Mouse (Mus musculus): ENCODE data around the gene Cyb5b.
"Not testable (repeated sequence)": the region's sequence is repeated elsewhere in the genome, so short reads cannot be mapped to it uniquely, and the experiment has no call there.

Gene Cyb5b

DNA sequence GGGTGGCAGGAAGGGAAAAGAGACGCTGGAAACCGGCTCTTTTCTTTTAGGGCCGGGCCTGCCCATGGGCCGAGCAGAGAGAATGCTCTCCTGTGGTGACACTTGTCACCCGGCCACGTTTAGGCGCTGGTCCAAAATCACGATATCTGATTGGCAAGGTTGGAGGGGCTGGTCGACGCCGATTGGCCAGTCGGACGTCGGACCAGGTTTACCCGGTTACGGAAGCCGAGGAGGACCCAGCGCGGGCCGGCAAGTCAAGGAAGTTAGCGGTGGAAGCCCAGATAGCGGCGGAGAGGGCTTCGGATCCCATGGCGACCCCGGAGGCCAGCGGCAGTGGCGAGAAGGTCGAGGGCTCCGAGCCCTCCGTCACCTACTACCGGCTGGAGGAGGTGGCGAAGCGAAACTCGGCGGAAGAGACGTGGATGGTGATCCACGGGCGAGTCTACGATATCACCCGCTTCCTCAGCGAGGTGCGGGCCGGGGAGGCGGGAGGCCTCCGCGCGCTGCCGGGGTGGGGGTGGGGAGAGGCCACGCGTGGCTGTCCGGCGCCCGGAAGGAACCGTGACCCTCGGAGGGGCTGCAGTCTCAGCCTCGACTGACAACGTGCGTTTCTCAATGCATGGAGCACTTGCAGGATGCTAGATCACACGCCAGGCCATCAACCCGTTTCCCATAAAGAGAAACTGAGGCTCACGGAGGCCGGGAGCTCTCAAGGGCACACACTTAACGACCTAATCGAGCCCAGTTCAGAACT is at the start of gene Cyb5b:
Gene Cyb5b (plus strand): TSS at position 237 of the 754 bp plus-strand sequence.
- DNase-seq (ENCODE audit: low spot score) = peak; percentile 82

DNA sequence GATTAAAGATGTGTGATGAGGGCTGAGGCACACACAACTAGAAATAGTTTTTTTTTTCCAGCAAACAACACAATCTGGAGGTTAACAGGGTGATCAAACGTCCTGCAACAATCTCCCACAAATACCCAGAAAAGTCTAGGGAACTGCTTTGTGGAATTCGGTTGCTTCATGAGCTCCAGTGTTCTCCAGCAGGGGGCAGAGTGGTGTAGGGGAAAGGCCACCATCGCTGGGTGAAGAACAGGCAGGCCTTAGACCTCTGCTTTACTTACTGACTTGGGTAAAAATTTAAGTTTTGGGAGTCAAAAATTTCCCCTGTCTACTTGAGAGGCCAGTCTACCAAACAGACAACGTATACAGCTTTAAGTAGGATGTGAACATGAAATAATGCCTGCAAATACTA is 45.9 kb upstream of the Cyb5b start:
- peak; percentile 36 for DNase-seq (ENCODE audit: low spot score)

DNA sequence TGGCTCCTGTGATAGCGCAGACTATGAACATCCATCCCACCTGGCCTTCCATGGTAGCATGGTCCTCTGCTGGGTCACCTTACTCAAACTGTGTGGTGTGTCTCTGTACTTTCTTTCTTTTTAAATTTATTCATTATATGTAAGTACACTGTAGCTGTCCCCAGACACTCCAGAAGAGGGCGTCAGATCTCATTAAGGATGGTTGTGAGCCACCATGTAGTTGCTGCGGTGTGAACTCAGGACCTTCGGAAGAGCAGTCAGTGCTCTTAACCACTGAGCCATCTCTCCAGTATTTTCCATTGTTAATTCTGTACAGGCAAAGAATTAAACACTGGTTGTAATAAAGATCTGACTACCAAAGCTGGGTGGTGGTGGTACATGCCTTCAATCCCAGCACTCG is 42.4 kb upstream of the Cyb5b start:
- not testable (repeated sequence) for DNase-seq (ENCODE audit: low spot score)

GRCm38 (mm10) chr8:107108978-107109720 is 41.3 kb upstream of the Cyb5b start:
- no peak for DNase-seq (ENCODE audit: low spot score)

DNA sequence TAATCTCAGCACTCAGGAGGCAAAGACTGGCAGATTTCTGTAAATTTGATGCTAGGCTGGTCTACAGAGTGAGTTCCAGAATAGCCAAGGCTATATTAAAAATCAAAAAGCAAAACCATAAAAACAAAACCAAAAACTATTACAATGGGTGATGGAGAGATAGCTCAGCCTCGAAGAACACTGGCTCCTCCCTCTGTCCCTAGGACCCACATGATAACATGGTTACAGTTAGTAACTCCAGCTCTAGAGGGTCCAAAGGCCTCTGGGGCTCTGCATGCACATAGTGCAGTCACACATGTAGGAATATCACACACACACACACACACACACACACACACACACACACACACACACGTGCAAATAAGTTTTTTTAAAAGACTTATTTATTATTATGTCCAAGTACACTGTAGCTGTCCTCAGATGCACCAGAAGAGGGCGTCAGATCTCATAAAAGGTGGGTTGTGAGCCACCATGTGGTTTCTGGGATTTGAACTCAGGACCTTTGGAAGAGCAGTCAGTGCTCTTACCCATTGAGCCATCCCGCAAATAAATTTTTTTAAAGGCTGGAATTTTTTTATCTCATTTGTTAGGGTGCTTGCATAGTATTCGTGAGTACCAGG is 40.5 kb upstream of the Cyb5b start:
- no peak for DNase-seq (ENCODE audit: low spot score)

GRCm38 (mm10) chr8:107110629-107111330 is 39.7 kb upstream of the Cyb5b start:
- DNase-seq (ENCODE audit: low spot score) = no peak

GRCm38 (mm10) chr8:107111340-107112105 is 38.9 kb upstream of the Cyb5b start:
- no peak for DNase-seq (ENCODE audit: low spot score)

DNA sequence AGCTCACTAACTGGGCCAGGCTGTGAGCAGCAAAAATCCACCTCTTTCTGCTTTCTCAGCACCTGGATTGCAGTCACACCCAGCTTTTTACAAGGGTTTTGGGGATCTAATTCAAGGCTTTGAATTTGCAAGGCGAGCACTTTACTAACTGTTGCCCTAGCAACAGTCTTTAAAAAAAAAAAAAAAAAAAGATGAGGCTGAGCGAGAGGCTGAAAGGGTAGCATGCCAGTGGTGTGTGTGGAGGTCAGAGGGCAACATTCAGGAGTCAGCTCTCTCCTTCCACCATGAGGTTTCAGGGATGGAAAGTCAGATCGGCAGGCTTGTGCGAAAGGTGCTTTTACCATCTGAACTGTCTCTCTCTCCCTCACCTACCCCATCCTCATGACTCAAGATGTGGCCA is 37.2 kb upstream of the Cyb5b start:
- no peak for DNase-seq (ENCODE audit: low spot score)

GRCm38 (mm10) chr8:107114150-107115007 is 36.1 kb upstream of the Cyb5b start:
- no peak for DNase-seq (ENCODE audit: low spot score)

DNA sequence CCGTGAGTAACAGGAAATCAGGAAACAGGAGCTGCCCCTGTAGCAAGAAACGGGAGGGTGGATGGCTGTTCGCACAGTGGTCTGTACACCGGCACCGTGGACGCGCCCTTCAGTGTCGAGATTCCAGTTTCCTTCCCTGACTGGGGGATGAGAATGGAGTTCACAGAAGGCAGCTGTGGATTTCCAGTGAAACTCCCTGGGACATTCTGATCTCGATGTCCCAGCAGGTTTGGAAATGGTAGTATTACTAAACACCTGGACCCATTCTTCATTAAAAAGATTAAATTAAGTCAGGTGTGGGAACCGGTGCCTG is 35.5 kb upstream of the Cyb5b start:
- no peak for DNase-seq (ENCODE audit: low spot score)

DNA sequence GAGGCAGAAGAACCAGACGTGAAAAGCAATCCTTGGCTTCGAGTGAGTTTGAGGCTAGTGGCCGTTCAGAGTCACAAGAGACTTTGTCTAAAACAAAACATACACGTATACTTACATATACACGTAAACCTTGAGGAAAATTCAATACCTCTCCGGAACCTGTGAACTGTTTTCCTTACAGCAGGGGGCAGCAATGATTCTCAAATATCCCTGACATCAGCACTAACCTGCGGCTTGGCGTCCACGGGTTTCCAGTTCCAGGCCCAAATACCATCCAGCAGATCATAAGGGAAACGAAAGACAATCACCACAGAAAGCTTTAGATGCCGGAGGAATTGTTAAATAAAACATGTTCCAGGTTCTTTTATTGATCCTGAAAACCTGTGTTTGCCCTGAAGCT is 34.4 kb upstream of the Cyb5b start:
- peak; percentile 84 for DNase-seq (ENCODE audit: low spot score)

- no peak for DNase-seq (ENCODE audit: low spot score)
Observed at GRCm38 (mm10) chr8:107117019-107117418, 33.4 kb upstream of the Cyb5b start.

- no peak for DNase-seq (ENCODE audit: low spot score)
Observed at GRCm38 (mm10) chr8:107118803-107119233, 31.6 kb upstream of the Cyb5b start.

DNA sequence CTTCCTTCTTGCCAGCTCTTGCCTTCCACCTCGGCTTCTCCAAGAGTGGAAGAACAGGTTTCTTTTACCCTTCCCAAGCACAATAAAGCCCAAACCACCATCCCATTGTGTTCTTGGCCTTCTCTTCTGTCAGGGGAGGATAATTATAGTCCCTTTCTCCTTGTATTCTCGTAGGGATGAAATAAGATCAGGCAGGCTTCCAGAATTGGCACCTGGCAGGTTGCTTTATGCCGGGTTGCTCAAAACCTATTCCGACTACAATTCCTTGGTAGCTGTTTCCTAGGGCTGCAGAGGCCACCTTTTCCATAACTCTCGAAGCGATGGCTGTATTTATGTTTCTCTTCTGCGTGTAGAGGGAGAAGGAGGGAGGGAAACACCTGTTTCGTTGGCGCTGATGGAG is 31.0 kb upstream of the Cyb5b start:
- no peak for DNase-seq (ENCODE audit: low spot score)

GRCm38 (mm10) chr8:107120806-107121205 is 29.6 kb upstream of the Cyb5b start:
- no peak for DNase-seq (ENCODE audit: low spot score)

GRCm38 (mm10) chr8:107121681-107122291 is 28.7 kb upstream of the Cyb5b start:
- DNase-seq (ENCODE audit: low spot score) = no peak

GRCm38 (mm10) chr8:107123063-107123614 is 27.3 kb upstream of the Cyb5b start:
- no peak for DNase-seq (ENCODE audit: low spot score)

GRCm38 (mm10) chr8:107124343-107124742 is 26.1 kb upstream of the Cyb5b start:
- no peak for DNase-seq (ENCODE audit: low spot score)

DNA sequence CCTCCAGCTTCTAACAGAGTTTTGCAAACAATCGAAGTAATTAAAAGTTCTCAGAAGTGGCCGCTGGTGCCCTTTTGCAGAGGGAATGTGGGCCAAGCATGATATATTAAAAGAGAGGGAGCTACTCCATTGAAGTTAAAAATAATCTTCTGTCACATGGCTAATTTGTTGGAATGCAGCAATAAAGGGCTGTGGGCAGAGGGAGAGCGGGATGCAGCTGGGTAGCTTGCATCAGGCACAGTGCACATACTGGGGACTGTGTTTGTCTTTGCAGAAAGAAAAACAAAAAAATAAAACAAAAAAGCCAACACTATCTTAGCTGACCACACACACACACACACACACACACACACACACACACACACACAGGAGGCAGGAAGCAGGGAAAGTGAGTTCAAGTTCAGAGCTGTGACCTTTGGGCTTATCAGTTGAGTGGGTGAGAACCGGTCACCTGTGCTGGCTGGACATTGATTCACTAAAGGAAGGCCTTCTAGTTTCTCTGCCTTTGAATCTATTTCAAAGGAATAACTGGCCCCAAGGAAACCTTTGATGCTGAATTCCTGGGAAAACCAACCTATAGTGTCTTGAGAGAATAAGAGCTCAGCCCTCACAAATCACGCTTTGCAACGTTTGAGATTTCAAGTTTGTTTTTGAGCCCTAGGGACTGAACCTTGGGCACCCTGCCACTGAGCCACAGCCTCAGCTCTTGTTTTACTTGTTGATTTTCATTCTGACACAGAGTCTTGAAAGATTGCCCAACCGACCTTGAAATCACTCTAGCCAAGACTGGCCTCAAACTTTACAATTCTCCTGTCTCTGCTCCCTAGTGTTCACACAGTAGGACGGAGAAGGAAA is 21.0 kb upstream of the Cyb5b start:
- no peak for DNase-seq (ENCODE audit: low spot score)
